Mouse (Mus musculus): ENCODE results near the gene Anxa4.

DNA sequence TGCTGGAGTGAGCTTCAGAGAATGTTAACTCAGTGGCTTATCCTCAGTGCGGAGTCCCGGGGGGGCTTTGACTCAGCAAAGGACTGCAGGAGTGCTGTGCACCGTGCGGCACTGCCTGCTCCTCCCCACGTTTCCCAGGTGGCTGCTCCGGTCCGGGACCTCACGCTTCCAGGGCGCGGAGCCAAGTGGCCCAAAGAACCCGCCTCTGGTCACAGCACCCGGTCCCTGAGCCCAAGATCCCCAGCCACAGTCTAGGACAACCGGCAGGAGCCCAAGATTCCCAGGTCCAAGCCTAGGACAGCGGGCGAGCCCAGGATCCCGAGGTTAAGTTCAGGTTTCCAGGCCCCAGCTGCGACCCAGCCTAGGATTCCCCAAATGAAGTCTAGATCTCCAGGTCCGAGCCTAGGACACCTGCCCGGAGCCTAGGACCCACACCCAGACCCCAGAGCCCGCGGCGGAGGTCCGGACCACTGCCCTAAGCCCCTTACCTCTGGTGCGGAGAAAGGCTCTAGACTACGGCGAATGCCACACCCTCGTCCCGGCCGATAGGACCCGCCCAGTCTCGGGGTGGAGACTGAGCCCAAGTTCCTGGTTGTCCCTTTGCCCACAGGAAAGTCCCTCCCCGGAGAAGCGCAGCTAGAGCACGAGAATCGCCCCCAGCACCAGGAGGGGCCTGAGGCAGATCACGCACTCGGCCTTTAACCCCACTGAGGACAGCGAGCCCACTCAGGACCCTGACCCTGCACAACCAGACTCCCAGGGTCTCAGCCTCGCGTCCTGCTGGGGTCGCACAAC, at the start of gene Anxa4:
- no peak for TF ChIP-seq CTCF (IDR thresholded peaks at IDR 0.05; ENCODE audit: borderline replicate concordance, extremely low read depth, insufficient read depth, insufficient read length)
- TF ChIP-seq POLR2A (IDR thresholded peaks at IDR 0.05; ENCODE audit: borderline replicate concordance, extremely low read depth, insufficient read depth, insufficient read length, poor library complexity, severe bottlenecking): no peak
